Mouse (Mus musculus) limb, embryonic 15.5 days (tissue): Measurements from ENCODE around the gene Timm44. TPM values are rescaled to one million over a fixed set of nuclear protein-coding genes. Genes with fewer than 3 reads are reported as not detected.
A peak's percentile ranks its signal among the peaks of the same experiment; 100 is the strongest.

Experiments
- ATAC-seq: fragments of 200-750 bp; cut with Nextera tagmentation; 2 replicates; pipeline ENCODE4 v1.8.0; 2017; ENCODE audit warnings: low read depth, moderate TSS enrichment; ENCODE audit not compliant: insufficient number of reproducible peaks, low FRiP score, low TSS enrichment
- H3K27ac ChIP-seq: fragments of 300-500 bp; sonication (generic); 2 replicates; pipeline ENCODE4 v1.5.1; 2015; ENCODE audit warnings: moderate library complexity, mild to moderate bottlenecking, inconsistent platforms
- H3K27me3 ChIP-seq: fragments of 300-500 bp; sonication (generic); 2 replicates; pipeline ENCODE4 v1.6.1; 2015; ENCODE audit warnings: inconsistent platforms
- H3K36me3 ChIP-seq: fragments of 300-500 bp; sonication (generic); 2 replicates; pipeline ENCODE4 v1.6.1; 2015; ENCODE audit warnings: inconsistent platforms
- H3K4me1 ChIP-seq: fragments of 300-500 bp; sonication (generic); 2 replicates; pipeline ENCODE4 v1.6.1; 2015; ENCODE audit warnings: inconsistent platforms
- H3K4me2 ChIP-seq: fragments of 300-500 bp; sonication (generic); 2 replicates; pipeline ENCODE4 v1.6.1; 2015; ENCODE audit warnings: mild to moderate bottlenecking, inconsistent platforms
- H3K4me3 ChIP-seq: fragments of 300-500 bp; sonication (generic); 2 replicates; pipeline ENCODE4 v1.5.1; 2015; ENCODE audit warnings: mild to moderate bottlenecking, inconsistent platforms
- H3K9ac ChIP-seq: fragments of 300-500 bp; sonication (generic); 2 replicates; pipeline ENCODE4 v1.6.1; 2015; ENCODE audit warnings: inconsistent platforms
- H3K9me3 ChIP-seq: fragments of 300-500 bp; sonication (generic); 2 replicates; pipeline ENCODE4 v1.6.1; 2016; ENCODE audit warnings: inconsistent platforms
- WGBS: fragments of 180-500 bp; shearing (Covaris S2); methylation state at CpG from one replicate; pipeline ENCODE4 v1.1.7; 2015; 5-methylcytosine and 5-hydroxymethylcytosine counted together
- polyA plus RNA-seq: library from polyadenylated mRNA; unstranded; fragments of >200 nt; fragmentation: Nextera tagmentation; extraction: Ambion mirVana; gene quantifications from 2 replicates; pipeline ENCODE4 v1.2.1, GENCODE M21; 2015

The Timm44 gene
- polyA plus RNA-seq: 52.0 and 52.9 TPM in 2 replicates

DNA sequence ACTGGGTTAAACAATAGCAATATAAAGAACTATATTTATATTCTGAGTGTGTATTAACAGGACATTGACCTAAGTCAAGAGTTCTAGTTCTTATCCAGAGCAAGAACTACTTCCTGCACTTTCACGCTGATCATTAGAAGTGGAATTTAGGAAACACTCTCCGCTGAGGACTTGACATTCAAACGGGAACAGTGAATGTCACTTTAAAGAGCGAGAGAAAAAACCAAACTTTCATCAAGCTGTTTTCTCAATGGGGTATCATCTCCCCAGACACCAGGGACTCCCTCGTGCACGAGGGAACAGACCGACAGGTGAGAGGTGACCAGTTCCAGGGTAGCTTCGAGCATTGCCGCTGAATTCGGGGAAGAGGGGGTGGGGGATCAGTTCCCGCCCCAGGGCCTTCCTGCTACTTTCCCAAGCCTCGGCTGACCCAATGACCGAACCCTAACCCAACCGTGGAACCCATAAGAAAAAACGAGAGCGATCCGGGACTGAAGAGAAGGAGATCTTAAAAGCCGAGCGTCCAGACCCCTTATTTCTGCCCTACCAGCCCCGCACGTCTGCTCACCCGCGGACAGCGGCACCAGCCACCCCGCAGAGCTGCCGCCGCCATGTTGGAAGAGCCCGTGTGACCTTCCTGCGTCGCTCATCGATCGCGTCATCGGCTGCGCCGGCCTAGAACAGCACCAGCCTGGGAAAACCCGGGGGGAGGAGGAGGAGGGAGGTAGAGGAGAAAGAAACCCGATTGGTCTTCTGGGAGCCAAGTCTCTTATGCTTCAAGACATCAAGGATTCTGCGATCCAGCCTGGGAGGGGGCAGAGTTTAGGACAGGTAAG, at the start of gene Timm44:
TSS of gene Timm44 (minus strand) at position 639 of the 836 bp plus-strand sequence.
- Histone ChIP-seq H3K27ac (peak within 1 kb of the TSS; percentile 71), H3K4me2 (peak within 1 kb of the TSS; percentile 61), H3K36me3 (peaks cover 32% of the 10 kb centered on the region), H3K27me3 (no peaks in the 10 kb centered on the region), H3K4me1 (peaks cover 6% of the 10 kb centered on the region), H3K4me3 (peak within 1 kb of the TSS; percentile 78), H3K9me3 (no peaks in the 10 kb centered on the region), H3K9ac (peak within 1 kb of the TSS; percentile 59)
- ATAC-seq: peak; percentile 93
- WGBS: under 1% methylated on average over 39 of the region's 39 CpGs

DNA sequence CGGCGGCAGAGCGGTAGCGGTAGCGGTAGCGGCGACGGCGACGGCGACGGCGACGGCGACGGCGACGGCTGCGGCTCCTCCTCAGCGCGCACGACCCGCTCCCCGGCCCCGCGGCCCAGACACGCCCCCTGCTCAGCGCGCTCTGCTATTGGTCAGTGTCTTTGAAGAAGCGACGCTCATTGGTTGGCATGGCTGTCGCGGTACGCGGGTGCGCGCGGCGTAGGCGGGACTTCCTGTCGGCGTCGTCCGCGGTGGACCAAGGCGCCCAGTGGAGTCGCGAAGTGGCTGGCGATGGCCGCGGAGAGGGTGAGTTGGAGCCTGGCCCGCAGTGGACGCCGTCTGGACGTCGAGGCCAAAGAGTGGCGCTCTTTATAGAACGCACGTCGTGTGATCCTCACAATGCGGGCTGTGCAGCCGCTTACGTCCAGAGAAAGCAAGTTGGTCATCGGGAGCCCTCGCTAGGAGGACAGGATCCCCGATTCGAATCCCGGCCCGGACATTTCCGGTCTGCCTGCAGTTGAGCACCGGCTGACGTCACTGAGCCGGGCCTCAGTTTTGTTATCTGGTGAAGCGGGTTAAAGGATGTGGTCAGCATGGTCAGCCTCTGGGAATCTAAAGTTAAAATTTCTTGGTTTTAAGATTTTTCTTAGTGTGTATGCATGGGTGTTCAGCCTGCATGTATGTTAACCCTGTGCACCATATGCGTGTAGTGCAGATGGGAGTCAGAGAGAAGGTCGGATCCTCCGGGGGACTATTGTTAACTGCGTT, 49.5 kb upstream of the Timm44 start, which contains the start of the genes Ccl25 and Elavl1:
TSS of gene Ccl25 (plus strand) at position 228 of the 768 bp plus-strand sequence.
TSS of gene Elavl1 (minus strand) at position 431 of the 768 bp plus-strand sequence.
- Histone ChIP-seq H3K36me3 (peaks cover 51% of the 10 kb centered on the region), H3K4me3 (peak within 1 kb of the TSS; percentile 94), H3K4me1 (peaks cover 32% of the 10 kb centered on the region), H3K9ac (peak within 1 kb of the TSS; percentile 98), H3K9me3 (no peaks in the 10 kb centered on the region), H3K27me3 (no peaks in the 10 kb centered on the region), H3K4me2 (peak within 1 kb of the TSS; percentile 72), H3K27ac (peak within 1 kb of the TSS; percentile 91)
- peak; percentile 97 for ATAC-seq
- under 1% methylated on average over 62 of the region's 78 CpGs for WGBS

DNA sequence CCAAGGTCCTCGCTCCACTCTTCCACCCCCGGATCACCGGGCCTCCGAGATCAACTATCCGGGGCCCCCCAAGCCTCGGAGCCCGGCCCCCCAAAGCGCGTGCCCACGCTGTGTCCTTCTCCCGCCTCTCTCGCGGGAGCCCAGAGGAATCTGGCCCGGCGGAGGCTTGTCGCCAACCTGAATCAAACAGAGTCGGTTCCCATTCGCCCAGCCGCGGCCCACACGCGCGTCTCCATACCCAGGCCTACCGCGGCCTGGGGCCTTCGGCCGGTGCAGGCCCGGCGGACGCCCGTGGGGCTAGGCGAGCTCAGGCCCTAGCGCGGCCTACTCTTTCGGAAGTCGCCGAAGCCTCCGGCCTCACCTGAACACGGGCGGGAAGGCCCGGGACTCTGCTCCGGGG, 48.8 kb upstream of the Timm44 start:
- Histone ChIP-seq H3K4me3 (peak overlapping the region; percentile 94), H3K36me3 (peaks cover 48% of the 10 kb centered on the region), H3K9me3 (no peaks in the 10 kb centered on the region), H3K4me1 (peaks cover 37% of the 10 kb centered on the region), H3K4me2 (peak overlapping the region; percentile 65), H3K27me3 (no peaks in the 10 kb centered on the region), H3K9ac (peak overlapping the region; percentile 98), H3K27ac (peak overlapping the region; percentile 91)
- WGBS: under 1% methylated on average over 42 of the region's 42 CpGs
- peak; percentile 72 for ATAC-seq

DNA sequence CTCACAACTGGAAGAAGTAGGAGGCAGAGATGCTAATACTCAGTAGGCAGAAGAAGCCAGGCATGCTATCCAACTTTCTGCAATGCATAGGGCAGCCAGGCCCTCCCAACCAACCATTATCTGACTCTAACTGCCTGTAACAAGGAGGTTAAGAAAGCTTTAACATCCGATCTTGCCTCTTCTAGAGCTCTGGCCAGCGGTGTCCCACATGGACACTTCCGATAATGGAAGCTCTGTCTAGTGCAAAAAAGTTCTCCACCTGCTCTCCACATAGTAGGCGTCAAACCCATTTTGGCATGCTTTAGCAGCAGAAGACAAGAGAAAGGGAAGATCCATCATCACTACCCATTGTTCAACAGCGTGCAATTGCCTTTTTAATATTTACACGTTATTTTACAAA, 48.2 kb upstream of the Timm44 start:
- no peaks in the 10 kb centered on the region for H3K27me3 ChIP-seq
- peaks cover 42% of the 10 kb centered on the region for H3K36me3 ChIP-seq
- WGBS: 4% methylated on average over 6 of the region's 6 CpGs

DNA sequence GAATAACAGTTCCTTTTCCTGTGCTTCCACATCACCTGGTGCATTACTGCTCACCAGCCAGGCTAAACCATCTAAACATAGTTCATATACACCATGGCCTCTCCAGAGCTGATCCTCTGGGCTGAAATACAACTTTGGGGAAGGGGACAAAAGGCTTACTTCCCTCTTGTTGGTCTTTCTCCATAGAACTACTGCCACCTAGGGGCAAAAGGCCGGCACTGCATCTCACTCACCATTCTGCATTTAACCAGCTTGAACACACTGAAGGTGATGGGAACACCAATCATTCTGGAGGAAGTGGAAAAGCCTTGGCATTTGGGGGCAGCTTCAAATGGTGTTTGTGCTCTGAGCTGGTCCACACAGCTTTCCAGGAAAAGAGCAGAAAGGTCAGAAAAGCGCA, 46.8 kb upstream of the Timm44 start:
- H3K9me3 ChIP-seq: no peaks in the 10 kb centered on the region
- H3K27me3 ChIP-seq: no peaks in the 10 kb centered on the region
- H3K9ac ChIP-seq: no peak overlapping the region
- no peak overlapping the region for H3K27ac ChIP-seq
- peaks cover 37% of the 10 kb centered on the region for H3K4me1 ChIP-seq
- H3K4me3 ChIP-seq: no peak overlapping the region
- no peak overlapping the region for H3K4me2 ChIP-seq
- no peak for ATAC-seq
- peaks cover 28% of the 10 kb centered on the region for H3K36me3 ChIP-seq
- 34% methylated on average over 2 of the region's 2 CpGs for WGBS

More for the DNA sequence above, 48.2 kb upstream of the Timm44 start:
- H3K4me3 ChIP-seq: peak overlapping the region; percentile 94
- peak overlapping the region; percentile 65 for H3K4me2 ChIP-seq
- H3K9me3 ChIP-seq: no peaks in the 10 kb centered on the region
- H3K4me1 ChIP-seq: peaks cover 37% of the 10 kb centered on the region
- H3K27ac ChIP-seq: no peak overlapping the region
- ATAC-seq: no peak
- peak overlapping the region; percentile 98 for H3K9ac ChIP-seq

DNA sequence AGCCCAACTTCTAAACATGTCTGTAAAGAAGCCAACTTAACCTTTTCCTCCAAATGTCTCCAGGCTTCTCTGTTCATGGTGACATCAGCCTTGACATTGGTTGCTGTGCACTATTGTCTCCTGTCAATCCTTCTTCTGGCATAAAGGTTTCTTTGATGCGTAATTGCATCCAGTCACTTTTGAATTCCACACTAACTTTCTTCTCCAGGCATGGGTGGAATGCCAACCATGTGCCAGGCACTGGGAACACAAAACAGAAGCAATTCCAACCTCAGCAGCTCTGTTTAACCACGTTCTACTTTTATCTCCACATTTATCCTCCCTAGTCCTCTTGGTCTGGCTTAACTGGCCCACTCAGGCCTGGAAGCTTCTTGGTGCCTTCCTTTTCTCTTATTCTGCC, 45.3 kb upstream of the Timm44 start:
- Histone ChIP-seq H3K9me3 (no peaks in the 10 kb centered on the region), H3K36me3 (peaks cover 24% of the 10 kb centered on the region), H3K4me2 (no peak overlapping the region), H3K27ac (no peak overlapping the region), H3K4me3 (no peak overlapping the region), H3K27me3 (no peaks in the 10 kb centered on the region), H3K4me1 (peaks cover 34% of the 10 kb centered on the region), H3K9ac (no peak overlapping the region)
- ATAC-seq: no peak
- 69% methylated on average over 2 of the region's 2 CpGs for WGBS

DNA sequence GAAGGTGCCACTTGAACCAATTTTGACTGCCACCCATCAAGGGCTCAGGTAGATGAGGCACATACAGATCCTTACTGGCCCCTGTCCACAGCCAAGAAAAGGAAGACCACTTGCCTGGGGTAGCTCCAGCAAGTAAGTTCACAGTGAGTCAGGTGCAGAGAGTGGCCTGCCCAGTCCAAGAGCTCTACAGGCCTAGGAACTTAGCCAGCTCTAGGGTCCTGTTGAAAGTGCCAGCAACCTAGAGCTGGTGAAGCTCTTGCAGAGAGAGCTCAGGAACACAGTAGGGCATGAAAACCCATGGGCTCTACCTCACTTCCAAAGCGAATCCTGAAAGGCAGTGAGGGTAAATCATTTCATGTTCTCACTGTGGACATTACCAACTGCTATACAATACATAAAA, 44.7 kb upstream of the Timm44 start:
- Histone ChIP-seq H3K4me3 (no peak overlapping the region), H3K27me3 (no peaks in the 10 kb centered on the region), H3K9me3 (no peaks in the 10 kb centered on the region), H3K9ac (no peak overlapping the region), H3K27ac (no peak overlapping the region), H3K4me1 (peaks cover 28% of the 10 kb centered on the region), H3K36me3 (peaks cover 24% of the 10 kb centered on the region), H3K4me2 (no peak overlapping the region)
- WGBS: 96% methylated on average over 1 of the region's 1 CpGs
- ATAC-seq: no peak

DNA sequence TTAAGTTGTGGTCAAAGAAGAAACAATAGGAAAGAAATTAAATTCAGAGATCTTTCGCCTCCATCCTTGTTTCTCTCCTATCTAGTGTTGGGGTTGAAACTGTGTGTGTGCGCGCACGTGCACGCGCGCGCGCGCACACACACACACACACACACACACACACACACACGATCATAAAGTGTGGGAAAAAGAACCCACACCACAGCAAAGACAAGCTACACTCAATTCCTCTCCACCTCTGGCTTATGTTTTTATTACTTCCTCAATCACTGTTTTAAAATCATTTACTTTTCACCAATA, 43.8 kb upstream of the Timm44 start:
- H3K27ac ChIP-seq: no peak overlapping the region
- ATAC-seq: no peak
- H3K4me2 ChIP-seq: no peak overlapping the region
- peaks cover 28% of the 10 kb centered on the region for H3K4me1 ChIP-seq
- WGBS: 97% methylated on average over 11 of the region's 11 CpGs
- H3K9ac ChIP-seq: no peak overlapping the region
- H3K36me3 ChIP-seq: peaks cover 24% of the 10 kb centered on the region
- no peaks in the 10 kb centered on the region for H3K9me3 ChIP-seq
- H3K27me3 ChIP-seq: no peaks in the 10 kb centered on the region
- H3K4me3 ChIP-seq: no peak overlapping the region

DNA sequence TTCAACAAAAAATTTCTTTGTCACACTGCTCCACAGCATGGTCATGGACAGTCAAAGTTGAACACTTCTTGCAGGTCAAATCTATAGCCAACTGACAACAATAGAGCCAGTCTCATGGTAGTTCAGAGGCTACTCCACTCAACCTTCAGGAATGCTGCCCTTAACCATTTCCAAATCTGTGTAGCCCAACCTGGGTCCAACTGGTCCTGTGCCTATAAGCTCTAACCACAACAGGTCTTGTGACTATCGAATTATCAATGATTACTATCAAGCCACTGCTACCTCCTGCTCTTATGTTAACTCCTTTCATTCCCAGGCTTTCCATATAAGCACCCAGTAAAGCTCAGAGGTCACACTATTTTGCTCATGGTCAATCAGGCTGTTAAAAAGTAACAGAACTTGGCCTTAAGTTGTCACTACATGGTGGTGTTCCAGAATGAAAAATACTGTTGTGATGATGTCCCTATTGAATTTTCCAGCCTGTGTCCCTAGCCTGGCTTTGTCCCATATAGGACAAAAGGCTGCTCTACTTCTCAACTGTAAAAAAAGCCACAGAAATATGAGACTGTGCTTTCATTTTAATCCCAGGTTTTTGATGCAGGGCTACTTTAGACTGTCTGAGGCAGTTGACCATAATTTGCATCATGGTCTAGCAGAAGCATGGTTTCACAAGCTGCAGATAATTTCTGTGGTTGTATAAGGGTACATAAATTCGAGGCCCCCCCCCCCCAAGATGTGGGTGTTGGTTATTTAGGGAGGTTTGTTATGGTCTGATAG, 43.3 kb upstream of the Timm44 start:
- H3K4me2 ChIP-seq: no peak overlapping the region
- peaks cover 24% of the 10 kb centered on the region for H3K36me3 ChIP-seq
- no peak overlapping the region for H3K4me3 ChIP-seq
- no peak overlapping the region for H3K9ac ChIP-seq
- ATAC-seq: no peak
- no peaks in the 10 kb centered on the region for H3K27me3 ChIP-seq
- H3K27ac ChIP-seq: no peak overlapping the region
- WGBS: 85% methylated on average over 2 of the region's 2 CpGs
- peaks cover 28% of the 10 kb centered on the region for H3K4me1 ChIP-seq
- no peaks in the 10 kb centered on the region for H3K9me3 ChIP-seq

DNA sequence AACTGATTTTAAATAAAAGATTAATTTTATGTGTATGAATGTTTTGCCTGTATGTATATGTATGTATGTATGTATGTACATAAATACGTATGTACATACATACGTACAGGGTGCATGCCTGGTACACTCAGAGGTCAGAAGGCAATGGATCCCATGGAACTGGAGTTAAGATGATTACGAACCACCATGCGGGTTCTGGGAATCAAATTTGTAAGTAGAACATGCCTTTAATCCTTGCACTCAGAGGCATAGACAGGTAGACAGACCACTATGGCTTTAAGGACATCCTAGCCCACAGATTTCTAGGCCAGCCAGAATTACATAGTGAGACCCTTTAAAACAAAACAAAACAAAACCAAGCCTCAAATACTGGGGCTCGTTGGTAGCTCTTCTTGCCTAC, 42.4 kb upstream of the Timm44 start:
- Histone ChIP-seq H3K27ac (no peak overlapping the region), H3K4me2 (no peak overlapping the region), H3K27me3 (no peaks in the 10 kb centered on the region), H3K4me3 (no peak overlapping the region), H3K4me1 (peaks cover 23% of the 10 kb centered on the region), H3K9ac (no peak overlapping the region), H3K9me3 (no peaks in the 10 kb centered on the region), H3K36me3 (peaks cover 24% of the 10 kb centered on the region)
- 91% methylated on average over 5 of the region's 5 CpGs for WGBS
- ATAC-seq: no peak

DNA sequence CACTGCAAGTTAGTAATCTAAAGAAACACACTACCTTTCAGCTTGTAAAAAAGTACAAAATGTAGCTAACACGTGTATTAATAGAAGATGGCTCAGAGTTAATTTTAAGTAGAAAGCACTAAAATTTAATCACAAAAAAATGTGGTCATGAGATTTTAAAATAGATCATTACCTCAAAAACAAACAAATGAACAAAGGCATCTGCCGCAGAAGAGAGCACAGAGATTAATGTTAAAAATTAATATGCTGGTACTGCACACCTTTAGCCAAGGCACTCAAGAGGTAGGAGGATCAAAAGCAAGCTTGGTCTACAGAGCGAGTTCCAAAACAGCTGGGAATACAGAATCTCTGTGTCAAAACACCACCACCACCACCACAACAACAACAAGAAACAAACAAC, 39.1 kb upstream of the Timm44 start:
- Histone ChIP-seq H3K4me2 (no peak overlapping the region), H3K4me1 (peaks cover 4% of the 10 kb centered on the region; the same call in 1 of the 2 replicates), H3K4me3 (no peak overlapping the region), H3K9me3 (no peaks in the 10 kb centered on the region), H3K9ac (no peak overlapping the region), H3K36me3 (peaks cover 17% of the 10 kb centered on the region), H3K27me3 (no peaks in the 10 kb centered on the region), H3K27ac (no peak overlapping the region)
- 84% methylated on average over 3 of the region's 3 CpGs for WGBS
- no peak for ATAC-seq
